Mouse (Mus musculus) megakaryocyte, embryonic 14.5 days (primary cell): Measurements from ENCODE around the gene Pphln1. TPM values are rescaled to one million over a fixed set of nuclear protein-coding genes. Genes with fewer than 3 reads are reported as not detected.

ENCODE experiments used
- H3K27me3 ChIP-seq: replicated peaks from 2 replicates; pipeline ENCODE3; 2012; ENCODE audit warnings: inconsistent platforms
- H3K36me3 ChIP-seq: replicated peaks from 2 replicates; pipeline ENCODE3; 2012; ENCODE audit warnings: low read length, inconsistent platforms, mixed read lengths
- H3K4me1 ChIP-seq: 2 replicates; pipeline ENCODE4 v1.6.1; 2012; ENCODE audit warnings: inconsistent platforms
- H3K4me3 ChIP-seq: replicated peaks from 2 replicates; pipeline ENCODE3; 2012; ENCODE audit warnings: moderate library complexity, mild to moderate bottlenecking, inconsistent platforms
- H3K9me3 ChIP-seq: 2 replicates; pipeline ENCODE4 v1.6.1; 2012; ENCODE audit warnings: inconsistent platforms
- FLI1 ChIP-seq: IDR thresholded peaks from 2 replicates; pipeline ENCODE4 v1.6.1; 2012; ENCODE audit warnings: low read length, inconsistent platforms, mixed read lengths
- GATA1 ChIP-seq: IDR thresholded peaks from 3 replicates; pipeline ENCODE4 v1.6.1; 2012; ENCODE audit warnings: mixed read lengths, low read length, inconsistent platforms, borderline replicate concordance
- polyA plus RNA-seq: library from polyadenylated mRNA; stranded (reverse); fragments of >175 nt; gene quantifications from 2 replicates; pipeline ENCODE4 v1.2.3, GENCODE M21; 2012; ENCODE audit warnings: low replicate concordance; ENCODE audit not compliant: insufficient read depth

Gene Pphln1
- polyA plus RNA-seq, 1 experiment, result 1.4 TPM

DNA sequence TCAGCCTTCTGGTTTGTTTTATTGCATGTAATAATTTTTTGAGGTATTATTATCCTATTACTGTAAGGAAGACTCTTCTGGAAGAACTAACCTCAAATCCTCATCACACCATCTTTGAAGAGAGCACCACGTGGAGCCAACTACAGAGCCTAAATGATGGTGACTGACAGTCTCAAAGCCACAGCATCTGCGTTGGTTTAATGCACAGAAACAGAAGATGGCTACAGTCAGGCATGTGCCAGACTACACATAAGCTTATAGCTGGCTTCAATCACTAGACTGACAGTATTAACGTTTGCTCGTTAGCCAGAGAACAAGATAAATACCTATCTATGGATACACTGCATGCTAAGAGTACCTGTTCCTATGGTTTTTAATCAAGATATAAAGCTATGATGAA, 138.0 kb downstream of the Pphln1 start:
- peaks cover 40% of the 10 kb centered on the region for H3K4me1 ChIP-seq
- peaks cover 3% of the 10 kb centered on the region for H3K36me3 ChIP-seq
- no peak overlapping the region for H3K4me3 ChIP-seq
- TF ChIP-seq FLI1 (no peak), GATA1 (no peak)
- H3K9me3 ChIP-seq, result no peaks in the 10 kb centered on the region
- H3K27me3 ChIP-seq, result no peaks in the 10 kb centered on the region

DNA sequence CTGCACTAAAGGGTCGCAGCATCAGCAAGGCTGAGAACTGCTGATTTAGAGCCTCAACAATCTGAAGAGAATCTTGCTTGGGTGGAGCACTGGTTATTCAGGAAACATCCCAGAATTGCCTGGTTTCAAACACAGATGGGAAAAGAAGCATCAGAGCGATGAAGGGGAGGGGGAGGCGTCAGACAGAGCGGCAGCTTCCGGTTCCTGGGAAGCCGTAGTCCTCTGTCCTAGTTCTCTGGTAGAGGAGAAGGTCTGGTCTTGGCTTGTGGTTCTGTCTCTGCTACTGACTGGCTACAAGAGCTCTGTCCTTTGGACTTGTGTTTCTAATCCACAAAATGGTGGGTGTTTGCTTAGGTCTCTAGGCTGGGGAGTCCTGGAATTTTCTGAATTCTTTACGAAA, 139.6 kb downstream of the Pphln1 start:
- TF ChIP-seq GATA1 (no peak), FLI1 (no peak)
- Histone ChIP-seq H3K4me1 (peaks cover 36% of the 10 kb centered on the region), H3K27me3 (no peaks in the 10 kb centered on the region), H3K36me3 (peaks cover 3% of the 10 kb centered on the region), H3K4me3 (no peak overlapping the region), H3K9me3 (no peaks in the 10 kb centered on the region)

DNA sequence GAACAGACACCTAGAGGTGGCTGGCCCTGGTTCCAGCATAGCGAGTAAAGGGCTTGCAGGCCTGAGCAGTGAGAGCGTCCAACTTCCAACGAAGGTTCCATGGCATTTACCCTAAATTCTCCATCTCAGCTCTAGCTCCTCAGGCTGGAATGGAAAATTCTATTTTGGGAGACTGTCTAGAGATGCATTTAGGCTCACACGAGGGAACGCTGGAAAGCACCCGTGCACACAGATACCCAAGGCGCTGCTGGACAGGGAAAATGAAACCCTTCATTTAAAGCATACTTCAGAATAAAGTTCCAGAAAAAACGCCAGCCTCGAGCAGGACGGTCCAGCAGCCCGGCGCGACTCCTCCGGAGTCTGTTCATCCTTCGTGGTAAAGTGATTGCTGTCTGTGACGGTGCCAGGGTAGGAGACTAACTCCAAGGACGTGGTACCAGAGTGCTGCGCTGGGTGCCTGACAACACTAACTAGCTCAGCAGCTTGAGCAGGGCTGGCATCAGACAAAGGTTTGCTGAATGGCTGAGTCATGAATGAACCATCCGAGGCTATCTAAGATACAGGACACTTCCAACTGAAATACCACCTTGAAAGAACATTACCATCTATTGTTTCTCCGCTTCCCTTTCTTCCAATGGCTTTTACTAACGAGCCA, 140.5 kb downstream of the Pphln1 start:
- Histone ChIP-seq H3K4me1 (peaks cover 34% of the 10 kb centered on the region), H3K27me3 (no peaks in the 10 kb centered on the region), H3K36me3 (peaks cover 3% of the 10 kb centered on the region), H3K9me3 (no peaks in the 10 kb centered on the region), H3K4me3 (no peak overlapping the region)
- TF ChIP-seq GATA1 (no peak), FLI1 (no peak)

DNA sequence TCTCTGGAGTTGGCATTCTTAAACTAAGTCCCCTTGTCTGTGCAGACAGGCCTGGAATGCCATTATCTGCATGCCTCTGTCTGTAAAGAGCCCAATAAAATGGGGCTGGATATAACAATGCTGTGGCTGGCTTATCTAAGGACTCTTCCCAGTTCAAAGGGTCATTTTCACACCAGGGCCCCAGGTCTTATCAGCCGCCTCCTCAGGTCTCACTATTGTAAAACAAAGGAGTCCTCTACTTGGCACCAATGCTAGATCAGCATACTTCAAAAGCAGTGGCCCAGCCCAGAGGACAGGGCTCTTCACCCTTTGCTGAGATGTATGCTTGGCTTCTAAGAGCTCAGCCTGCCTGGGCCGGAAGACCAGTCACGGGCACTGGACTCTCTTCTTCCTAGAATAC, 141.3 kb downstream of the Pphln1 start:
- TF ChIP-seq FLI1, result no peak
- no peak for TF ChIP-seq GATA1
- no peaks in the 10 kb centered on the region for H3K27me3 ChIP-seq
- peaks cover 3% of the 10 kb centered on the region for H3K36me3 ChIP-seq

More for the DNA sequence above, 141.3 kb downstream of the Pphln1 start:
- Histone ChIP-seq H3K4me3 (no peak overlapping the region), H3K4me1 (peaks cover 34% of the 10 kb centered on the region), H3K9me3 (no peaks in the 10 kb centered on the region)

Other genes starting within 250 kb of the Pphln1 start
- gene Gxylt1, start 123.2 kb upstream of the Pphln1 start, polyA plus RNA-seq, result 0.70 TPM in 1 of 2 replicates, not detected in the other
- 65.0 and 195 TPM in 2 replicates for gene Yaf2, start 61.4 kb upstream of the Pphln1 start, polyA plus RNA-seq
- gene Zcrb1, start within 50 bp of the Pphln1 start, polyA plus RNA-seq, result 104 and 171 TPM in 2 replicates
- 0.81 and 0.93 TPM in 2 replicates for gene Prickle1, start 197.5 kb downstream of the Pphln1 start, polyA plus RNA-seq